Mouse (Mus musculus): Measurements from ENCODE around the gene Gpr153.

The Gpr153 gene

GRCm38 (mm10) chr4:152263512-152264176 is 10.4 kb upstream of the Gpr153 start:
- in situ Hi-C loops (cut with MboI; ENCODE audit: low pct_unique_long_range_greater_than_20kb in 1 of 2, low sequenced_read_pairs in 2 of 2, unreplicated experiment in 1 of 2) = no loop called here

GRCm38 (mm10) chr4:152264177-152264530 is 9.9 kb upstream of the Gpr153 start:
- in situ Hi-C loops (cut with MboI; ENCODE audit: low pct_unique_long_range_greater_than_20kb in 1 of 2, low sequenced_read_pairs in 2 of 2, unreplicated experiment in 1 of 2) = no loop called here

GRCm38 (mm10) chr4:152264867-152265568 is 9.0 kb upstream of the Gpr153 start:
- in situ Hi-C loops (cut with MboI; ENCODE audit: low pct_unique_long_range_greater_than_20kb in 1 of 2, low sequenced_read_pairs in 2 of 2, unreplicated experiment in 1 of 2) = no loop called here

GRCm38 (mm10) chr4:152265791-152266190 is 8.2 kb upstream of the Gpr153 start:
- in situ Hi-C loops (cut with MboI; ENCODE audit: low pct_unique_long_range_greater_than_20kb in 1 of 2, low sequenced_read_pairs in 2 of 2, unreplicated experiment in 1 of 2) = no loop called here

GRCm38 (mm10) chr4:152266236-152266895 is 7.7 kb upstream of the Gpr153 start:
- in situ Hi-C loops (cut with MboI; ENCODE audit: low pct_unique_long_range_greater_than_20kb in 1 of 2, low sequenced_read_pairs in 2 of 2, unreplicated experiment in 1 of 2) = no loop called here

GRCm38 (mm10) chr4:152267748-152268369 is 6.2 kb upstream of the Gpr153 start:
- in situ Hi-C loops (cut with MboI; ENCODE audit: low pct_unique_long_range_greater_than_20kb in 1 of 2, low sequenced_read_pairs in 2 of 2, unreplicated experiment in 1 of 2) = no loop called here

- in situ Hi-C loops (cut with MboI; ENCODE audit: low pct_unique_long_range_greater_than_20kb in 1 of 2, low sequenced_read_pairs in 2 of 2, unreplicated experiment in 1 of 2) = no loop called here
These were observed 4.1 kb upstream of the Gpr153 start for GRCm38 (mm10) chr4:152269967-152270366.

GRCm38 (mm10) chr4:152270599-152270998 is 3.4 kb upstream of the Gpr153 start:
- in situ Hi-C loops (cut with MboI; ENCODE audit: low pct_unique_long_range_greater_than_20kb in 1 of 2, low sequenced_read_pairs in 2 of 2, unreplicated experiment in 1 of 2) = no loop called here

- in situ Hi-C loops (cut with MboI; ENCODE audit: low pct_unique_long_range_greater_than_20kb in 1 of 2, low sequenced_read_pairs in 2 of 2, unreplicated experiment in 1 of 2) = no loop called here
These were observed 2.7 kb upstream of the Gpr153 start for GRCm38 (mm10) chr4:152271334-152271733.

- in situ Hi-C loops (cut with MboI; ENCODE audit: low pct_unique_long_range_greater_than_20kb in 1 of 2, low sequenced_read_pairs in 2 of 2, unreplicated experiment in 1 of 2) = no loop called here
These were observed 2.0 kb upstream of the Gpr153 start for GRCm38 (mm10) chr4:152272006-152272405.

GRCm38 (mm10) chr4:152272449-152273049 is 1.5 kb upstream of the Gpr153 start:
- in situ Hi-C loops (cut with MboI; ENCODE audit: low pct_unique_long_range_greater_than_20kb in 1 of 2, low sequenced_read_pairs in 2 of 2, unreplicated experiment in 1 of 2) = no loop called here

GRCm38 (mm10) chr4:152273191-152273590 is 841 bp upstream of the Gpr153 start:
- in situ Hi-C loops (cut with MboI; ENCODE audit: low pct_unique_long_range_greater_than_20kb in 1 of 2, low sequenced_read_pairs in 2 of 2, unreplicated experiment in 1 of 2) = no loop called here

- in situ Hi-C loops (cut with MboI; ENCODE audit: low pct_unique_long_range_greater_than_20kb in 1 of 2, low sequenced_read_pairs in 2 of 2, unreplicated experiment in 1 of 2) = no loop called here
These were observed 674 bp downstream of the Gpr153 start for GRCm38 (mm10) chr4:152274681-152275131.

- in situ Hi-C loops (cut with MboI; ENCODE audit: low pct_unique_long_range_greater_than_20kb in 1 of 2, low sequenced_read_pairs in 2 of 2, unreplicated experiment in 1 of 2) = no loop called here
These were observed 2.6 kb downstream of the Gpr153 start for GRCm38 (mm10) chr4:152276389-152277347.

- in situ Hi-C loops (cut with MboI; ENCODE audit: low pct_unique_long_range_greater_than_20kb in 1 of 2, low sequenced_read_pairs in 2 of 2, unreplicated experiment in 1 of 2) = no loop called here
These were observed 3.9 kb downstream of the Gpr153 start for GRCm38 (mm10) chr4:152277916-152278315.

- in situ Hi-C loops (cut with MboI; ENCODE audit: low pct_unique_long_range_greater_than_20kb in 1 of 2, low sequenced_read_pairs in 2 of 2, unreplicated experiment in 1 of 2) = no loop called here
These were observed 5.0 kb downstream of the Gpr153 start for GRCm38 (mm10) chr4:152278986-152279385.

- in situ Hi-C loops (cut with MboI; ENCODE audit: low pct_unique_long_range_greater_than_20kb in 1 of 2, low sequenced_read_pairs in 2 of 2, unreplicated experiment in 1 of 2) = no loop called here
These were observed 7.6 kb downstream of the Gpr153 start for GRCm38 (mm10) chr4:152281601-152282000.

GRCm38 (mm10) chr4:152282721-152283120 is 8.7 kb downstream of the Gpr153 start:
- in situ Hi-C loops (cut with MboI; ENCODE audit: low pct_unique_long_range_greater_than_20kb in 1 of 2, low sequenced_read_pairs in 2 of 2, unreplicated experiment in 1 of 2) = no loop called here

Measured in mouse embryonic stem cell (cell line).